Mouse (Mus musculus): ENCODE results near the gene Bub1. TPM values are rescaled to one million over a fixed set of nuclear protein-coding genes. Genes with fewer than 3 reads are reported as not detected.
A peak's percentile ranks its signal among the peaks of the same experiment; 100 is the strongest.

Gene Bub1
- total RNA-seq, 2 experiments from 2014 or later: 0.16 TPM; not detected in 1

DNA sequence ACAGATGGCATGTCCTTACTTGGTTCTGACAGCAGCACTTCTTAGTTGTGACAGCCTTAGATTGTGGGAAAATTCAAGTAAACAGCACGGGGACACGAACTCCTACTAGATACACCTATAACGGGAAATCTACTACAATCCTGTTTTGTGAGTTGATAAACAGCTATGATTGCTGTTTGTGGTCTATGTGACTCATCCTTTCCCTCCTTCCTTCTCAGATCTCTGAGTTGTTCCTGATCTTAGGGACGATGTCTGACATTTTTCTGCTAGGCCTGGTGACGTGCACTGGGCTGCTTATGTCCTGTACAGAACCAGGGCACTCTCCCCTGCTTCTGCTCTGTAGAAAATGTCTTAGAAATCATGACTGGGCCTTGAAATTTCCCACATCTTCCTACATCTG is 70.1 kb downstream of the Bub1 start:
- H3K27ac ChIP-seq: no peak overlapping the region
- no peak for DNase-seq (ENCODE audit: extremely low spot score in 1 of 2, low spot score in 2 of 2)
- intact Hi-C loops (cut with DNase I): no loop called here
- no peak for TF ChIP-seq CTCF (IDR thresholded peaks at IDR 0.05)
- H3K4me3 ChIP-seq: no peak overlapping the region

DNA sequence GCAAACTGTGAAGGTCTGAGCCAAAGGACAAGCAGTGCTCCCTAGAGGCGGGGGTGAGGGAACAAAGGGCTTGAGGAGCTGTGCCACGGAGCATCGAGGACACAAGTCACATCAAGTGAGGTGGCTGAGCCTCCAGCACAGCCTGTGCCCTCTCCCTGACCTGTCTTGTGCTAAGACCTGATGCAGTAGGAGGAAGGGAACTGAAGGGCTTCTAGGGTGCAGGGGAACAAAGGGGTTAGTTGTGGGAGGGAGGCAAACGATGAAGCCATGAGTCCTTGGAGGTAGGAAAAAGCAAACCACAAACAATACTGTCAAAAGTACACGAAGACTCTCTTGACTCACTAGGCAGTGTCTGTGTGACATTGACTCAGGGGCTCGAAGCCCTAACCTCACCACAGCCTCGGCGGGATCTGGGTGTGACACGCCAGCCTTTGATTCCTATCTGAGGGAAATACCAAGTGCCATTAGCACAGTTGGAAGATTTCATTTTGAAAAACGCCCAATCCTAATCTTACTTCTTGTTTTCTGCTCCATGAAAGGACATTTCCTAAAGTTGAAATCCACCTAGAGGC is 71.2 kb downstream of the Bub1 start:
- DNase-seq (ENCODE audit: extremely low spot score in 1 of 2, low spot score in 2 of 2): no peak
- H3K27ac ChIP-seq: no peak overlapping the region
- no peak for TF ChIP-seq CTCF (IDR thresholded peaks at IDR 0.05)
- no peak overlapping the region for H3K4me3 ChIP-seq
- intact Hi-C loops (cut with DNase I): no loop called here

DNA sequence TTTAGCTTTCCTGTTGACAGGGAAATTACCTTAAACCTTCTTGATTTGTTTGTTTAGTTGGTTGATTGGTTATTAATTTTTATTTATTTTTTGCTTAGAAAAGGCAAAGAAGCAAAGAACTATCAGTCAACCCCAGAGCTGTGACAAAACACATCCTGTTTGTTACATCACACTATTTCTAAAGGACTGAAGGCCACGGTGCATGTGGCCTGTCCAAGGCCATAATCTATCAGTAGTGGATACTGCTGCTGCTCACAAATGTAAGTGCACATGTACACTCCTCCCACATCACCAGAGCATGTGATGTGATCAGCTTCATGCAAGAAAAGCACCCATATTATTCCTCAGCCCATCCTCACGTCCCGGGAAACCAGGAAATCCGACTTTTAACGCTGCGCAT is 71.7 kb downstream of the Bub1 start:
- no peak overlapping the region for H3K27ac ChIP-seq
- no peak for DNase-seq (ENCODE audit: extremely low spot score in 1 of 2, low spot score in 2 of 2)
- intact Hi-C loops (cut with DNase I): no loop called here
- TF ChIP-seq CTCF (IDR thresholded peaks at IDR 0.05): no peak
- H3K4me3 ChIP-seq: no peak overlapping the region

DNA sequence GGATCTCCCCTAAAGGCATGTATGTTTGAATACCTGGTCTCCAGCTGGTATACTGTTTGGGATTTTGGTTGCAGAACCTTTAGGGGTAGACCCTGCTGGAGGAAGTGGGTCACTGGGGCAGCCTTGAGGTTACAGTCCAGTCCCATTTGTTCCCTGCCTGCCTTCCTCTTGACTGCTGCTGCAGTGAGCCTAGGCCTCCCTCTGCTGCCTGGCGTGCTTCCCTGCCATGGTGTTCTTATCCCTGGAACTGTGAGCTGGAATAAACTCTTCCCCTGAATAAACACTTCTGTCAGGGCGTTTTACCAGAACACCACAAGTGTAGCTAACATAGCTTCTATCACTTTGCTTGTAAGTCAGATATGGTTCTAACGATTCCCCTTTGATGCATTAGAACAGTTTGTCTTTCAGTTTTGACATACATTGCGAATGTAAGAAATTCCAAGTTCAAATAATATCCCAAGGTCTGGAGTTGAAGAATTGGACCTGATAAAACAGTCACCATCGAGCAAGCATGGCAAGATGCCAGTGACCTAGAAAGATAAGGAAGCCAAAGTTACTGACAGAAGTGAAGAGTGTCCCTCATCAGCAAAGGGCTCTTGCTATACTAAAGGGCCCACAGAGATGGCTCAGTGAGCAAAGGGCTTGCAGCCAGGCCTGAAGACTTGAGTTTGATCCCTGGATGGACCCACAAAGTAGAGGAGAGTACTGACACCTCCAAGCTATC is 72.3 kb downstream of the Bub1 start:
- TF ChIP-seq CTCF (IDR thresholded peaks at IDR 0.05): no peak
- no peak for DNase-seq (ENCODE audit: extremely low spot score in 1 of 2, low spot score in 2 of 2)
- intact Hi-C loops (cut with DNase I): no loop called here
- H3K4me3 ChIP-seq: no peak overlapping the region
- no peak overlapping the region for H3K27ac ChIP-seq

DNA sequence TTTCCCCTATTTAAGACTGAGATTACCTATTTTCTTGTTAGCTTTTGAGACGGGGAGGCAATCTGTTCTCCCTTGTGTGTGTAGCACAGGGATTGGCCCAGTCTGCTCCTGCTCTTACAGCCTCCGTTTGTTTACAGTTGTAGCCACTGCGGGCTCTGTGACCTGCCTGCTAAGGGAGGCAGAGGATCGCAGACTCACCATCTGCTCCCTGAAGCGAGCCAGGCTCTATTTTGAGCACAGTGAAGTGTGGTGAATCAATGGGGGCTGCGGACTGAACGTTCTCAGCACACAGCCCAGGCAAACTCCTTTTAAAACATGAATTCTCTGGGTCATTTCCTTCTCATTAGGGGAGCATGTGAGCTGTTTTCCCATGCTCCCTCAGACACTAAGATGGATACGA is 74.5 kb downstream of the Bub1 start:
- intact Hi-C loops (cut with DNase I): no loop called here
- DNase-seq (ENCODE audit: extremely low spot score in 1 of 2, low spot score in 2 of 2): peak; percentile 26 to 28
- no peak for TF ChIP-seq CTCF (IDR thresholded peaks at IDR 0.05)
- Histone ChIP-seq H3K4me3 (no peak overlapping the region), H3K27ac (peak overlapping the region; percentile 9; the same call in 1 of the 2 replicates)

DNA sequence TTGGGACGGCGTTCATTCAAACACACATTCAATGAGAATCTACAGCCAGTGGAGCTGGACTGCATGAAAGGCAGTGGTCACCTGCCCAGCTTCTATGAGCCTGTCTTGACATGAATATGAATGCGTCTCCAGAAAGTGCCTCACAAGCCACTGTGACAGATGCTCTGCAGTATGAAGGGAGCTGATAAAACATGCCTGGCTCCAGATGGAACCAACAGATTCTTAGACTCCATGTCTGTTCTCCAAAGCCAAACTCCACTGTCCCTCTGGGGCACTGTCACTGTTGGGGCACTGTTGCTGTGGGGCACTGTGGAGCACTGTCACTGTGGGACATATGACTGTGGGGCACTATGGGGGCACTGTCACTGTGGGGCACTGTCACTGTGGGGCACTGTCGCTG is 77.6 kb downstream of the Bub1 start:
- intact Hi-C loops (cut with DNase I): no loop called here
- H3K27ac ChIP-seq: no peak overlapping the region
- DNase-seq (ENCODE audit: extremely low spot score in 1 of 2, low spot score in 2 of 2): no peak
- no peak overlapping the region for H3K4me3 ChIP-seq
- TF ChIP-seq CTCF (IDR thresholded peaks at IDR 0.05): no peak

DNA sequence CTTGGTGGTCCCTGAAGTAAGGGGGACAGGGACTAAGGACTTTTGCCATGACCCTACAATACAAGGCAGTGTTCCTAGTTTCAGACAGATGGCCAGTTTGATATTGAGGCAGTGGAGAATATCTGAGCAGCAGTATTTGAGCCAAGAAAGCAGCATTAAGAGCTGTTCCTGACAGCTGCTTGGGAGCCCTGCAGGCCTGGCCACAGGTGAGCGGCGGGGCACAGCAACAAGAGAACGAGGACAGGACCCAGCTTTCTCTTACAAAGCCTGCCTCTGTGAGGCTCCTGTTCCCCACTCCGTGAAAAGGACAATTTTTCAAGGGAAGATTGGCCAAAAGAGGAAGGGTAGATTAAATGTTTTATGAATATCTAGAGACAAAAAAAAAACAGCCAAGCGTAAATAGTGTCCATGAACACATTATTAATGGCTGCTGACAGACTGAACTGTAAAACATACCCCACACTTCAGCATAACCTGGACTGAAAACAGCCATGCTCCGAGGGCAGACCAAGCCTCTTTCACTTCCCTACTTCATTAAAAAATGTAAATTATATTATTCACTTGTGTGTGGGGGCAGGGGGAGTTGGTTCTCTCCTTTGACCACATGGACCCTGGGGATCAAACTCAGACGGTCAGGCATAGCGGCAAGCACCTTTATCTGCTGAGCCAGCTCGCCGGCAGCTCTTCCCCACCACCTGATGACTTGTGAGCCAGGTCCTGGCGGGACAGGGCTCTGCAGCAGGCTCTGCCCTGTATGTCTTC is 79.6 kb downstream of the Bub1 start:
- intact Hi-C loops (cut with DNase I): no loop called here
- Histone ChIP-seq H3K4me3 (no peak overlapping the region), H3K27ac (no peak overlapping the region)
- DNase-seq (ENCODE audit: extremely low spot score in 1 of 2, low spot score in 2 of 2): no peak
- TF ChIP-seq CTCF (IDR thresholded peaks at IDR 0.05): no peak

Other genes starting within 250 kb of the Bub1 start
- 1 to 10 TPM; 6.3 to 8.1 TPM for gene Zfp661, start 244.8 kb downstream of the Bub1 start, total RNA-seq (2021)
- gene Mrps5, start 244.6 kb downstream of the Bub1 start, total RNA-seq (2021): 10 to 100 TPM; 82.1 to 94.5 TPM
- 10 to 100 TPM; 59.8 to 65.0 TPM for gene Mal, start 175.2 kb downstream of the Bub1 start, total RNA-seq (2021)
- 1 to 10 TPM; 1.4 to 1.8 TPM for gene Mall, start 101.9 kb downstream of the Bub1 start, total RNA-seq (2021)
- 10 to 100 TPM; 15.5 to 18.2 TPM for gene Nphp1, start 43.0 kb downstream of the Bub1 start, total RNA-seq (2021)
- 10 to 100 TPM; 50.3 to 51.2 TPM for gene Mtln, start 39.4 kb downstream of the Bub1 start, total RNA-seq (2021)
- not detected for gene Acoxl, start 7.0 kb upstream of the Bub1 start, total RNA-seq (2021)

Measured in left cerebral cortex, adult 2 months (tissue).